Mouse (Mus musculus): ENCODE data around the gene Zfand6. TPM values are rescaled to one million over a fixed set of nuclear protein-coding genes. Genes with fewer than 3 reads are reported as not detected.
A peak's percentile ranks its signal among the peaks of the same experiment; 100 is the strongest.

The Zfand6 gene
- polyA plus RNA-seq, 1 experiment from 2014 or later: 220 TPM

GRCm38 (mm10) chr7:84643270-84643998, 46.3 kb downstream of the Zfand6 start:
- 94% methylated on average over 6 of the region's 6 CpGs for WGBS
- H3K4me2 ChIP-seq: no peak overlapping the region
- no peak overlapping the region for H3K27ac ChIP-seq
- H3K27me3 ChIP-seq: no peaks in the 10 kb centered on the region
- no peaks in the 10 kb centered on the region for H3K9me3 ChIP-seq (replicated peaks)
- H3K4me1 ChIP-seq: no peaks in the 10 kb centered on the region
- no peaks in the 10 kb centered on the region for H3K36me3 ChIP-seq (ENCODE audit: poor library complexity, severe bottlenecking)
- H3K9ac ChIP-seq: no peak overlapping the region
- H3K4me3 ChIP-seq: no peak overlapping the region
- ATAC-seq: no peak

- Histone ChIP-seq H3K9ac (no peak overlapping the region), H3K36me3 (ENCODE audit: poor library complexity, severe bottlenecking) (no peaks in the 10 kb centered on the region), H3K27me3 (no peaks in the 10 kb centered on the region), H3K27ac (no peak overlapping the region), H3K4me3 (no peak overlapping the region), H3K4me1 (no peaks in the 10 kb centered on the region), H3K9me3 (replicated peaks) (no peaks in the 10 kb centered on the region), H3K4me2 (no peak overlapping the region)
- 88% methylated on average over 6 of the region's 6 CpGs for WGBS
- no peak for ATAC-seq
These were observed 47.4 kb downstream of the Zfand6 start for GRCm38 (mm10) chr7:84642159-84642928.

GRCm38 (mm10) chr7:84636939-84637338, 52.8 kb downstream of the Zfand6 start:
- H3K27me3 ChIP-seq: no peaks in the 10 kb centered on the region
- H3K9me3 ChIP-seq (replicated peaks): no peaks in the 10 kb centered on the region
- H3K36me3 ChIP-seq (ENCODE audit: poor library complexity, severe bottlenecking): peaks cover 8% of the 10 kb centered on the region
- H3K4me3 ChIP-seq: no peak overlapping the region
- ATAC-seq: no peak
- no peak overlapping the region for H3K9ac ChIP-seq
- H3K27ac ChIP-seq: no peak overlapping the region
- H3K4me1 ChIP-seq: peaks cover 5% of the 10 kb centered on the region; the same call in 1 of the 2 replicates
- H3K4me2 ChIP-seq: no peak overlapping the region

- Histone ChIP-seq H3K4me3 (no peak overlapping the region), H3K27me3 (no peaks in the 10 kb centered on the region), H3K9ac (no peak overlapping the region), H3K27ac (no peak overlapping the region), H3K9me3 (replicated peaks) (no peaks in the 10 kb centered on the region), H3K36me3 (ENCODE audit: poor library complexity, severe bottlenecking) (peaks cover 24% of the 10 kb centered on the region), H3K4me1 (peaks cover 5% of the 10 kb centered on the region; the same call in 1 of the 2 replicates), H3K4me2 (no peak overlapping the region)
- WGBS: 87% methylated on average over 3 of the region's 3 CpGs
- no peak for ATAC-seq
These were observed 57.9 kb downstream of the Zfand6 start for GRCm38 (mm10) chr7:84631878-84632277.

GRCm38 (mm10) chr7:84623718-84624117, 66.0 kb downstream of the Zfand6 start:
- Histone ChIP-seq H3K4me2 (no peak overlapping the region), H3K9me3 (replicated peaks) (no peaks in the 10 kb centered on the region), H3K36me3 (ENCODE audit: poor library complexity, severe bottlenecking) (peaks cover 23% of the 10 kb centered on the region), H3K4me3 (no peak overlapping the region), H3K27me3 (no peaks in the 10 kb centered on the region), H3K9ac (no peak overlapping the region), H3K4me1 (no peaks in the 10 kb centered on the region), H3K27ac (no peak overlapping the region)
- WGBS: 96% methylated on average over 4 of the region's 4 CpGs
- ATAC-seq: no peak

GRCm38 (mm10) chr7:84620956-84621355, 68.8 kb downstream of the Zfand6 start:
- no peaks in the 10 kb centered on the region for H3K27me3 ChIP-seq
- WGBS: 95% methylated on average over 3 of the region's 3 CpGs
- no peak overlapping the region for H3K4me3 ChIP-seq
- H3K4me2 ChIP-seq: no peak overlapping the region
- no peak overlapping the region for H3K27ac ChIP-seq
- H3K4me1 ChIP-seq: no peaks in the 10 kb centered on the region
- peaks cover 36% of the 10 kb centered on the region for H3K36me3 ChIP-seq (ENCODE audit: poor library complexity, severe bottlenecking)
- H3K9me3 ChIP-seq (replicated peaks): no peaks in the 10 kb centered on the region
- ATAC-seq: no peak
- no peak overlapping the region for H3K9ac ChIP-seq

GRCm38 (mm10) chr7:84618951-84619350, 70.8 kb downstream of the Zfand6 start:
- WGBS: 95% methylated on average over 2 of the region's 2 CpGs

GRCm38 (mm10) chr7:84612445-84612844, 77.3 kb downstream of the Zfand6 start:
- H3K4me1 ChIP-seq: no peaks in the 10 kb centered on the region
- peaks cover 9% of the 10 kb centered on the region for H3K36me3 ChIP-seq (ENCODE audit: poor library complexity, severe bottlenecking)
- ATAC-seq: no peak
- H3K27me3 ChIP-seq: no peaks in the 10 kb centered on the region
- no peaks in the 10 kb centered on the region for H3K9me3 ChIP-seq (replicated peaks)
- no peak overlapping the region for H3K9ac ChIP-seq
- H3K27ac ChIP-seq: no peak overlapping the region
- no peak overlapping the region for H3K4me2 ChIP-seq
- H3K4me3 ChIP-seq: no peak overlapping the region
- WGBS: 93% methylated on average over 4 of the region's 4 CpGs

More at GRCm38 (mm10) chr7:84618951-84619350, 70.8 kb downstream of the Zfand6 start:
- Histone ChIP-seq H3K36me3 (ENCODE audit: poor library complexity, severe bottlenecking) (peaks cover 26% of the 10 kb centered on the region), H3K27me3 (no peaks in the 10 kb centered on the region), H3K27ac (no peak overlapping the region), H3K4me1 (no peaks in the 10 kb centered on the region), H3K9me3 (replicated peaks) (no peaks in the 10 kb centered on the region), H3K4me3 (no peak overlapping the region), H3K9ac (no peak overlapping the region), H3K4me2 (no peak overlapping the region)
- no peak for ATAC-seq

GRCm38 (mm10) chr7:84611609-84612008, 78.2 kb downstream of the Zfand6 start:
- H3K36me3 ChIP-seq (ENCODE audit: poor library complexity, severe bottlenecking): peaks cover 5% of the 10 kb centered on the region; the same call in 1 of the 2 replicates
- no peak for ATAC-seq
- no peak overlapping the region for H3K9ac ChIP-seq
- no peak overlapping the region for H3K4me2 ChIP-seq
- H3K27ac ChIP-seq: no peak overlapping the region
- no peaks in the 10 kb centered on the region for H3K9me3 ChIP-seq (replicated peaks)
- H3K4me3 ChIP-seq: no peak overlapping the region
- H3K27me3 ChIP-seq: no peaks in the 10 kb centered on the region
- 94% methylated on average over 1 of the region's 1 CpGs for WGBS
- no peaks in the 10 kb centered on the region for H3K4me1 ChIP-seq

GRCm38 (mm10) chr7:84606293-84606749, 83.4 kb downstream of the Zfand6 start, which contains the start of gene Fah:
Fah (minus strand) TSS chr7:84606722.
- ATAC-seq: peak; percentile 54
- no peak within 1 kb of the TSS for H3K27ac ChIP-seq
- no peaks in the 10 kb centered on the region for H3K9me3 ChIP-seq (replicated peaks)
- no peaks in the 10 kb centered on the region for H3K36me3 ChIP-seq (ENCODE audit: poor library complexity, severe bottlenecking)
- H3K4me2 ChIP-seq: peak within 1 kb of the TSS; percentile 78
- H3K4me3 ChIP-seq: peak within 1 kb of the TSS; percentile 54
- peaks cover 8% of the 10 kb centered on the region; the same call in 1 of the 2 replicates for H3K27me3 ChIP-seq
- H3K4me1 ChIP-seq: peaks cover 6% of the 10 kb centered on the region; the same call in 1 of the 2 replicates
- H3K9ac ChIP-seq: peak within 1 kb of the TSS; percentile 72
- WGBS: 2% methylated on average over 10 of the region's 10 CpGs

- Histone ChIP-seq H3K4me3 (peak overlapping the region; percentile 54), H3K9me3 (replicated peaks) (no peaks in the 10 kb centered on the region), H3K4me1 (peaks cover 6% of the 10 kb centered on the region; the same call in 1 of the 2 replicates), H3K27me3 (peaks cover 8% of the 10 kb centered on the region; the same call in 1 of the 2 replicates), H3K9ac (peak overlapping the region; percentile 72), H3K36me3 (ENCODE audit: poor library complexity, severe bottlenecking) (no peaks in the 10 kb centered on the region), H3K27ac (no peak overlapping the region), H3K4me2 (peak overlapping the region; percentile 78)
- 1% methylated on average over 31 of the region's 36 CpGs for WGBS
- peak; percentile 86 for ATAC-seq
These were observed 84.0 kb downstream of the Zfand6 start for GRCm38 (mm10) chr7:84605704-84606292.

All from forebrain, embryonic 13.5 days (tissue).